Mouse (Mus musculus) NIH3T3 (cell line): ENCODE data around the gene Efl1.
"Not testable (repeated sequence)": the region's sequence is repeated elsewhere in the genome, so short reads cannot be mapped to it uniquely, and the experiment has no call there.

Experiments used
- DNase-seq: peaks from one replicate; pipeline ENCODE4 v3.0.0-alpha.2; 2012; ENCODE audit warnings: low read depth

Efl1 gene

DNA sequence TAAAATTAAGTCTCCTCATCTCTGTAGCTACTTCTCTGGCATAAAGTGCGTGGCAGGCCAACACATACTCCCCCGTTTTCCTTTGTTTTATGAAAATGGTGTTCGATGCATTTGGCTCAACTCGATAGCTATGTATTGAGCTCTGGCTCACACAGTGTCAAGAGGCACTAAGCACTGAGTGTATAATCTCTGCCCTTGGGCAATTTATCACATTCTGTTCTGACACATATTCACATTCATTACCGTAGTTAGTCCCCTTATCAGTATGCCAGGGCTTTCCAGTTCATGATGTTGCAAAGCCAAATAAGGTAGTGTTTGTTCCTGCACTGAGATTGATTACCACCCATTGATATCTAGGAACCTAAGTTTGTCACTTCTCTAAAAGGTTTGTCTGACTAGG lies 71.3 kb downstream of the Efl1 start:
- DNase-seq: no peak

DNA sequence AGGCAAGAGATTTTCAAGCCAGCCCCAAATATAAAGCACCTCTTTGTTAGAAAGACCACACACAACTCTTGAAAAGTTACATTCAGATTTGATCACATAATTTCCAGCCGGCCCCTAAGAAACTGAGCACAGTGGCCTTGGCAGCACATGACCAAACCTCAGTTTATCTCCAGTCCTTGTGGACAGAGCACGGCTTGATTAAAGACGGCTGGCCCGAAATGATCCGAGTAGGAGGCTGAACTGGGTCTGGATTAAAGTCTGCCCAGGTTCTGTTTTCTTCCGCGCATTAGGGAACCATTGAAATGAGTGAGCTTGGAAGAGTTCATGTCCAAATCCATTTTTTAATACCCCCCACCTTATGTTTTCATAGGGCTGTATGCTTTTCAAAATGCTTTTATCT lies 72.1 kb downstream of the Efl1 start:
- DNase-seq: no peak

DNA sequence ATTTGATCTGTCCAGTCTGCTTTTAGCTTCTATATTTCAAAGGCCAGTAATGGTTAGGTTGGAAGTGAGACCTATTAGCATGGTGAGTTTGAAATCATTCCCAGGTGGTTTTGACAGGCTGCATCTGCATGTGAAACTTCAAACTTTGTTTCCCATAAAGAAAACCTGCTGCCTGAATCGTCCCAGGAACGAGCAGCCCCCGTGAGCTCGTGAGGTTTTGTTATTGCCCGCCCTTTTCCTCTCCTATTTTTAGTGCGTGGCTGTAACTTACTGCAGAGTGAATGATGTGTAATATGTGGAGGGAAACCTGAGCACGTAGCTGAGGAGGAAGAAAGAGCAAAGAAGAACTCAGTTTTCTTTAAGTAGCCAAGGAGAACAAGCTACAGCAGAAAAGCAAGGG lies 72.5 kb downstream of the Efl1 start:
- no peak for DNase-seq

DNA sequence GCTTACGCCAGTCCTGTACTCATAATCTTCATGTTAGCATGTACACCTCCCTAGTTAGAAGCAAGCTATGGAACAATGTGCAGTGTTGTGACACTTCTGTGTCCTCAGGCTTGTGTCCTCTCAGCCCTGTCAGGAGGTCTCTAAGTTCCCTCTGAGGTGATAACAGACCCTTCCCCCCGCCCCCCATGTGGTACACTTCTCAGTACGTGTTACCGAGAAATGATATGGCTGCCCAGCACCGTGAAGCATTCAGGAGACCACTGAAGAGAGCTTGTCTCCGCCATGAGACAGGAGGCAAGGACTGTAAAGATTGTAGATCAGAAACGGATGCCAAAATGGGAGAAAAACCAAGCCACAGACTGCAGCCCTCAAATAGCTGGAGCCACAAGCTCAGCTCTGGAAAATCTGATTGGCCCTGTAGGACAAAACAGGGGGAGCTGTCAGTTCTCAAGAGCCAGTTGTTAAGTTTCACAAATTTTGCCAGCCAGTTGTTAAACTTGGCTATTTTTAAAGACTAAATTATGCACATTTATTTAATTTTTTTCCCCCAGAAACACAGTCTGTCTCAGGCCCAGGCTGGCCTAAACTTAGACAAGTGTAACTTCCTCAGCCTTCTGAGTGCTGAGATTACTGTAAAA lies 74.2 kb downstream of the Efl1 start:
- DNase-seq: no peak

DNA sequence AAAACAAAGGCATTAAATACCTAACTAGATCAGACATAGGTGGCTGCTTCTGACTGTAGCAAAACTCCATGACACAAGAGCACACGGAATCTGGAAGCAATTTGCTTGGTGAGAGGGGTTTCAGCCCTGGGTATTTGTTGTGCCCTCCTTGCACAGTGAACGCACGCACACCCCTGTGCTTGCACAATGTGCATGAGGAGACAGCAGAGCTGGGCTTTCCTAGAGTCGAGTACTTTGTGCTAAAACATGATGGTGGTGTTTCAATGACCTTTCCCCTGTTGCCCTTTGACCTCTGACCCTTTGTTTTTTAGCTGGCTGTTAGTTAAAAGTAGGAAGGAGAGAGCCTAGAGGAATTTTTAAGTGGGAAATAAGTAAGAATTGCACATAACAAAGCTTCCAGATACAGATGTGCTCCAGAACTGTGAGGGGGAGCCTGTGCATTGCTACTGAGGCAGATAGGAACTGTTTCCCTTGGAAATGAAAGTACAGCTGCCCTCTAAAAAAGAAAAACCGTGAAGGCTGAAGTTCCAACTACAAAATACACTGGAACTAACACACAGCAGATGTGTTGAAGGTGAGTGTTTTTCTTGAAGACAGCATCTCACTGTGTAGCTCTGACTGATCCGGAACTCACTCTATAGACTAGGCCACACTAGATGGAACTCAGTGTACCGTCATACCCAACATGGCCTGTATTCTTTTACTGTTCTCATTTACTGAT lies 74.9 kb downstream of the Efl1 start:
- DNase-seq: no peak

DNA sequence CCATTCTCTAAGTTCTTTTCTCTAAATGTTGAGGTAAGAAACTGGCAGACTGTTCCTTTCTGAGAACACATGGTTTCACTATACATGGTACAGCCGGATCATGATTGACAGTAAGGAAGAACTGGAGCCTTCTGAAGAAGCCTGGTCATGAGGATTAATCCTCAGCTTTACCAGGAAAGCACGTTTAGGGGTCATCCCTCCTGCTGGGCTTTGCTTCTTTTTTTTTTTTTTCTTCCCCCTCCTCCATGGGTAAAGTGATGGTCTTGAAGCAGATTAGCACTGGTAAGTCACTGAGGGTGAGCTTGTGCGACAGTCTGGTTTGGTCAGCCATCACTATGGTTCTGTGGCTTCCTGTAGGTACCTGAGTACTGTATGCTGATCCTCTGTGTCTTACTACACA lies 76.1 kb downstream of the Efl1 start:
- DNase-seq: no peak

DNA sequence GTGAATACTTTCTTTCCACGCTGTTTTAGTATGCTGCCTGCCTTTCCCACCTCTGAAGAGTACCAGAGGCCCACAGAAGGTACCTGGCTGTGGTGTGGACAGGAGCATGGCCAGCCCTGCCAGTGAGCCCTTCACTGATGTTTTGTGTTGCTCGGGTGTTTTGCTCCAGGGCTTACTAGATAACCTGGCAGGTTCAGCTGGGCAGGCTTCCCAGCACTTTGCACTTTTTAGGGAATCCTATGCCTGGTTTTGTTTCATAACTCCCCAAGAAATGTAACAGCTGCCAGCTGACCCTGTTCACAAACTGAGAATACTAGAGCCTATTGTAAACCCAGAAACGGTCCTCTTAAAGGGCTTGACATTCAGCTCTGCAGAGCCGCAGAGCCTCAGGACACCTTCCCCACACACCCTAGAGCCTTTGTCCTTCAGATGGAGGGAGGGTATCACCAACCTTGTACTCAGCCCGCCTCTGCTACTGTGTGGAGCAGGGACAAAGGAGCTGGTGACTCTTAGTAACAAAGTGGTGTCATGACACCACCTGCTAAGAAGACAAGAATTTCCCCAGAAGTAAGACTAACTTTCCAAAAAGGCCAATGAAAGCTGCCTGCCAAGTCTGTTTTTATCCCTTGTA lies 76.7 kb downstream of the Efl1 start:
- DNase-seq: no peak

DNA sequence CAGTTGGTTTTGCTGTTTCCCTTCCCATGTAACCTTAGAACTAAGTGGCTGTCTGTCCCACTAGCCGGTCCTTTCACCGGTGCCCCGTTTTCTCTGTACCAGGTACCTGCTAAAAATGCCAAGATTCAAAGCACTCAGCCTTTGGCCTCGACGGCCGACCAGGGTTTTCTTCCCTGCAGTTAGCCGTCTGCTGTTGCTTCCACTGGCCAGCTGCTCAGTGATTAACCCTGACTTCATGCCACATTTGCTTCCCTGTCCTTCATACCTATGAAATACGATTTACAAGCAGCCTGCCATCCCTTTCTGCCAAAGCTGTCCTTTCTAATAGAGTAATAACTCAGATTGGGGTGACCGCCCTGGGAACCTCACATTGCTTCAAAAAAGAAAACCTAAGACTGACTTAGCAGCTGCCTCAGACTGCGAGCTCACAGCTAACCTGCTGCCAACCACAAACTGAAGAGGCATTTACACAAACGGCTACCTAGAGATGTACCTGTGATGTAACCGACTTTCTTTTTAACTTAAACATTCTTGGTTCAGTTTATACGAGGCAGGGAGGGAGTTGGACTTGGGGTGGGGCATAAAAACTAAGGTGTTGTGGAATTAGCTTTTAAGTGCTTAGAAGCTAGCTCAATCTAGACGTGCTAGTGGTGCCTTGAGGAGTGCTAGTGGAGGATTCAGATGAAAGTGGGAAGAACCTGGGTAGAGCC lies 77.5 kb downstream of the Efl1 start:
- DNase-seq: no peak

DNA sequence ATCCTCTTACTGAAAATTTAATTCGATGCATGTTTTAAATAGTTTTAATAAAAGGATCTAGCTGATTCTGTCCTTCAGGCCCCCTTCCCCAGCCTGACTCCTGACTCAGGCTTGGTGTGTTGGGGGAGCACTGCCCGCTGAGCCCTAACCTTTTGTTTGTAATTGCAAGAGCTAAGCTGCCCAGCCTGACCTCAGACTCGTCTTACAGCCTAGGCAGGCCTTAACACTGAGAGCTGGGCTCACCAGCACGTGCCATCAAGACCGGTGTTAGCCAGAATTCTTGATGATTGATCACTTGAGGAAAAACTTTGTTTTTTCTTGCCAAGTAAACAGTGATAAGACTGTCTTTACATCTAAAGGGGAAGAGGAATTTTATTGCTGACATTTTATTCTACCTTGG lies 78.7 kb downstream of the Efl1 start:
- DNase-seq: no peak

DNA sequence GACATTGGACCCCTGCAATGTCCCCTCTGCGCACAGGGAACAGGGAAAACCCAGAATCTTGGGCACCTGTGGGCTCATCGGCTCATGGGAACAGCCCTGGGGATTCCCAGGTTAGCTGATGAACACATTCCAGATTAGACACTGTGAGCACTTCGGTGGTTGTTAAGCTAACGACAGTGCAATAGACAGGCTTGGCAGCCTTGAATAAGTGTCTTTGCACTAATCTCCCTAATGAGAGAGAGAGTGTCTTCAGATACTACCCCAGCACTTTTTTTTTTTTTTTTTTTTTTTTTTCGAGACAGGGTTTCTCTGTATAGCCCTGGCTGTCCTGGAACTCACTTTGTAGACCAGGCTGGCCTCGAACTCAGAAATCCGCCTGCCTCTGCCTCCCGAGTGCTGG lies 80.6 kb downstream of the Efl1 start:
- not testable (repeated sequence) for DNase-seq

DNA sequence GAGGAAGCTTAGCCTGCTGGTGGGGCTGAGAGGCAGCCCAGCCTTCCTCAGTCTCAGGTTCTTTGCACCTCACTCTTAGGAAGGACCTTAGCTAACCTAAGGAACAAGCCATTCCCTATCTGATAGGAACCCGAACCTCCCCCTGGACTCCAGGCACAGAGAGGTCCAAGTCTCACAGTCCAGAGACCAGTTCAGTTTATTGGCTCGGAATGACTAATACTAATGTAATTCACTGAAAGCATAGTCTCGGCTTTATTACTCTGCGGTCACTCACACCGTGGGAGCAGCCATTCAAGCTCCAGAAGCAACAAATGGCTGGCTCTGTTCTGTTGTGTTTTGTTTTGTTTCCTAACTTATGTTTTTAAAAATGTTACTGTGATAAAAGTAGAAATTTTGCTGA lies 84.7 kb downstream of the Efl1 start:
- DNase-seq: peak; percentile 44

DNA sequence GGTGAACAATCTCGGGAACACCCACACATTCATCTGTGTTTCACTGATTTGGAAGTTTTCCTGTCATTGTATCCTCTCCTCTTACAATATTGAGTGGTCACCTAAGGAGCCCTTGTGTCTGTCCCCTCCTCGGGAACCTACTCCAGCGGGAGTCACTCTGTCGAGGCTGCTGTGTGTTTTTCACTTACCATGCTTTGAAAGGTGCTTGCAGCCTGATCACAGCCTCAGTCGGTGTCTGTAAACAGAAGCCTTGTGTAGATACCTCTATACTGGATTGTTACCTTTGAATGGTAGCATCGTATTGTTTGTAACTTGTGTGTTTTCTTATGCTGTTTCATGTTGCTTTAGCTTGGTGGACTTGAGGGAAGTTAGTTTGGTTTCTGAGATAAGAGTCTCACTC lies 85.6 kb downstream of the Efl1 start:
- DNase-seq: no peak

DNA sequence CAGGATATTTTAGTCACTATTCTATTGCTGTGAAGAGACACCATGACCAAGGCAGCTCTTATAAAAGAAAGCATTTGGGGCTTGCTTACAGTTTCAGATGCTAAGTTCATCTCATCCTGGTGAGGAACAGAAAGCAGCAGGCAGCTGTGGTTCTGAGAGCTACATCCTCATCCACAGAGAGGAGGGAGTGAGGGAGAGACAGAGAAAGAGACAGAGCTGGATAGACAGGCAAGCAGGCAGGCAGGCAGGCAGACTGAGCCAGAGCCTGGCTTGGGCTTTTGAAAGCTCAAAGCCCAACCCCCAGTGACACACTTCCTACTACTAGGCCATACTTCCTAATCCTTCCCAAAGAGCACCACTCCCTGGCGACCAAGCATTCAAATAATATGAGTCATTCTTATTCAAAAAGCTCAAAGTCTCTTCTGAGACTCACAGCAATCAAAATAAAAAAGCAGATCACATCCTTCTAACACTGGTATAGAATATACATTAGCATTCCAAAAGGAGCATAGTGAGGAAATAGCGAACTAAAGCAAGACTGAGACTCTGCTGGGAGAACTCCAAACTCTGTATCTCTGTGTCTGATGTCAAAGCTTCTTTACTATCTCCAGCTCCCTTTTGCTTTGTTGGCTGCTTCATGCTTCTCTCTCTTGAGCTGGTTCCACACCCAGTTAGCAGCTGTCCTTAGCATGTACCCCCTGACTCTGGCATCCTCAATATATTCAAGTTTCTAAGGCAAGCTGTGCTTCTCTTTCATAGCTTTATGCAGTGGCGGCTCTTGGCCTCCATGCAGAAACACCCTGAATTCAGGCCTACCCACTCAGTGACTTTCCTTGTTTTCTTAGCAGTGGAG lies 86.6 kb downstream of the Efl1 start:
- peak; percentile 32 for DNase-seq

DNA sequence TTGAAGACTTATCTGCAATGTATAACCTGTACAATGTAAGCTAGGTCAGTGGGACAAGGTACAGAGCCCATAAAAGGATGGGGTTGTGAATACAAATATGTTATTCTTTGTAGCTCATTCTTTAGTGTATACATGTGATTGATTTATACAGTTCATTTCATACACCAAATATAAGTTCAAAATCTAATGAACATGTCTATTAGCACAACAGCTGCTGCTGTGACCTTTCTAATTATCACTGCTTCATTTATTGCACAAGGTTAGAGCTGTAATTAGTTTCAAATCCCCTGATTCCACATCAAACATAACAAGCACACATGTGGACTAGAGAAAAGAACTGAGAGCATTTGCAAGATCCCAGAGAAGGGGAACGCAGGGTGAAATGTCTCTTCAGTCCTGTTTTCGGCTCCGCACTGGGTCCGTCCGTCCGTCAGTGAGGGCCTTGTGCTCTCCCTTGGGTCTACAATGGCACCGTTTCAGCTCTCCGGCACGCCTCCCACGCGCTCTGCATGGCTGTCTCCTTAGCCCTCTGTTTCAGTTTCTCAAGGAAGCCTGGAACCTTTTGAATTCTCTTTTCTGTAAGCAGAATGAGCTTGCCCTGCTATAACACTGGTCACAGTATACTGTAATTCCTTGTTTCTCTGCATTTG lies 94.8 kb downstream of the Efl1 start:
- DNase-seq: no peak

DNA sequence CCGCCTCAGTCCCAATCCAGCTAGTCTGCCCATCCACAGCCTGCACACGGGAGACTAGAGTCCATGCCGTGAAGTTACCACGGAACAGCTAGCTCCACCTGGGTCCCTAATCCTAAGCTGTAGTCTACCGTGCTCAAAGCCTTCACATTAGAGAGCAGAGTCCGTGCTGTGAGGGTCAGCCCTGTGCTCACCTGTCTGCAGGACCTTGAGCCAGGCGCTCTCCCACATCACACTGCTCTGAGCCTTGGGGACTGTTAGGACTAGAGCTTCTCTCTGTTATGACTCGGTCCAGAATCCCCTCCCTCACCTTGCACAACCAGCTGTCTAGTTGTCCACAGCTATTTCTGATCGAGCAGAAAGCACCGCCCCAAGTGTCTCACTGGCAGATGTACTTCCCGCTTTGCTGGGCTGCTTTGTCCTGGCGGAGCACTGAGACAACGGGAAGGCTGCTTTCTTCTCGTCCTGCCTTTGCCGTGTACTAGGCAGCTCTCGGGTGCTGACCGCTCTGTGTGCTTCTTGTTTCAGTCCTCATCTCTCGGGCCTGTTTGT lies 95.8 kb downstream of the Efl1 start:
- no peak for DNase-seq

DNA sequence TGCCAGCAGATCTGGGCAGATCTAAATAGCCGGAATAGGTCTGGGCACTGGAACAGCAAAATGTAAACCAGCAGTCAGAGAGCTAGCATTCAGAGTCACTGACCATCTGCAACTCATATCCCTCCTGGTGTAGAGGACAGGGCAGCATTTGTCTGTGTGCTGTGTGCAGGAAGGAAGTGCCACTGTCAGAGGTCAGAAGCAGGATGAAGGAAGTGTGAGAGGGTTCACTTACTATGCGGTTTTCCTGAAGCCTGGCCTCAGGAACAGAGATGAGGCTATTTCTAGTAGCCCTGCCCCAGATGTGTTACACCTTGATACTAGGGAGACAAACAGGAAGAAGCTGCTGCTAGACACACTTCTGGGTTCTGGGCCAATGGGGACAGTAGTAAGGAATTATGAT lies 100.4 kb downstream of the Efl1 start:
- DNase-seq: no peak

DNA sequence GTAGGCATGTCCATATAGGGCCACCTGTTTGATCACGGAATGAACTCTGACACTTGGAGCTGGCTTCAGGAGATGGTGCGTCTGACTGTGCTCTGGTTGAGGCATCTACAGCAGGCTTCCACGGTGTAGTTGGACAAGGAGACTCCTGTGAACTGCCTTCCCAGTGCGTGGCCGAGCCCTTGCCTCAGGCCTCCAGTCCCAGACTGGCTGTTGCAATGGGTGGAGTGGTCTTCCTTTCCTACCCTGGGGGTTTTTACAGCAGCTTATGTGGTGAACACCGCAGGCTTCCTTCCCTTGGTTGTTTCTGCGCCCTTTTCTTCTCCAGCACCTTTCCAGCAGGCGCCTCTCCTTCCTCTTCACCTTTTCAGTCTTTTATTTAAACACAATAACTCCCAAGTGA lies 100.8 kb downstream of the Efl1 start:
- no peak for DNase-seq

DNA sequence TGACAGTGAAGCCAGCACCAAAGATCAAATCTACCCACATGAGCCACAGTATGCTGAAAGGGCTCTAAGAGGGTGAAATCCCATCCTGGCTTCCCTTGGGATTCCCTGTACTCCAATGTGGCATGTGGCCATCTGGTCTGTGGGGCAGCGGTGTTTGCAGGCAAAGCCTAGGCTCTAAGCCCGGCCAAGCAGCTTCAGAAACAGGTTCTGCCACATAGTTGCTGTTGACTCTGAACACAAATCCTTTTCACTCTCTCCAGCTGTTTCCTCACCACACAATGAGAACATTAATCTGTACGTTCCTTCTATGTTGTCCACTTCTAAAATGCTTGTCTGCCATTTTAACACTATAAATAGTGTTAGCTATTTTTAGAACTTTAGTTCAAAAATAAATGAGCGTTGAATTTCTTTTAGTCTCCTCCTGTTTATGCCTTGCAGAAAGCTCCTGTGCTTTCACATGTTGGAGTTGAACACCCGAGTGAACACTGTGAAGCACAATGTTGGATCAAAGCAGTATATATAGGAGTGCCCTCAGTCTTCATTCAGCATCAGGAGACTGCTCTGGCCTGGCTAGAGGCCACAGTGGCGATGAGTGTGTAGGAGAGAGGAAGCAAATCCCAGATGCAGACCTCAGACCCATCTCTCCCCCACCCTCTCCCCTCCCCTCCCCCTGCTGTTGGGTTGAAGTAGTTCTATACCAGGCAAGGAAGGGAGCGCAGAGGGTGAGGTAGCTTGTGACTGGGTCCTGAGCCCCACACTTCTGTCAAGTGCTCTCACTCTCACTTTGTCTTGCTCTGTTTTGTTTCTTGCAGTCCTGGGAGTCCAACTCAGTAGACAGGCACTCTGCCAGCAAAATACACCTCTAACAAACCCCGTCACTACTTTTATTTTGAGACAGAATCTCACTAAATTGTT lies 104.0 kb downstream of the Efl1 start:
- no peak for DNase-seq

DNA sequence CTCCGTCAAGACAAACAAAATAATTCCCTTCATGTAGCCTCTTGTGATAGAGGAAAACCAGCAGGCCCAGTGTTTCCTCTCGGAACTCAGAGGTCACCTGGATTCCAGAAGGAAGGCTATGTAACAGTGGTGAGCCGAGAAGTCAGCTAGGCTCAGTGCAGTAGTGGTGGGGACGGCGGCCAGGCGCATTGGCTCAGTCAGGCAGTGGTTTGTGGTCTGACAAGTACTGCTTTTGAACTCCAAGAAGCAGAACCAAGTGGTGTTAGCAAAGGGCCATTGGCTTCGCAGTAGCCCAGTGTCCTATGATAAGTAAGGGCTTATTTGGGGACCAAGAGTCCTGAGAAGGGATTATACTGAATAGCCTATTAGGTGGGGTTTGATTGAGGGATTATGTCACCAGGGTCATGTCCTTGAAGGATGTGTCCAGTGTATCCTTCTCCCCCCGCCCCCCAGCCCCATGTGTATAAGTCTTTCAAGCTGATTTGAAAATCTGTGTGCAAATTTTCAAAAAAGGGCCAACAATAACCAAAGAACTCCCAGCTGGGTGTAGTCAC lies 107.3 kb downstream of the Efl1 start:
- DNase-seq: no peak

DNA sequence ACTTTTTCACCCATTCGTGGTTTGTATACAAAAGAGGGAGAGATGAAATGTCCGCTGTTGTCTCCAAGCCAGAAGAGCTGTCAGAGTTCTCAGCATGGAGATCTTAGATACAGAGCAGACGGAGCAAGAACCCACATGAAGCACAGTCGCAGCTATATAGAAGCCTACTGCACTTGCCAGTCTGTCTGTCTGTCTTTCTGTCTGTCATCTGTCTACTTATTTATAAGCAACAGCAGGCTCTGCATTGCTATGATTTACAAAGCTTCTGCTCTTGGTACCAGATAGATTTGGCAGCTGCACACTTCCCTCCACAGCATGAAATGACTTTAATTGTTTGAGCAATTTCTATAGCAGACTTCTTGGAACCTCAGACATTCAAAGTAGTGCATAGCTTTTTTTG lies 110.1 kb downstream of the Efl1 start:
- no peak for DNase-seq
